In the genomic region with DNA sequence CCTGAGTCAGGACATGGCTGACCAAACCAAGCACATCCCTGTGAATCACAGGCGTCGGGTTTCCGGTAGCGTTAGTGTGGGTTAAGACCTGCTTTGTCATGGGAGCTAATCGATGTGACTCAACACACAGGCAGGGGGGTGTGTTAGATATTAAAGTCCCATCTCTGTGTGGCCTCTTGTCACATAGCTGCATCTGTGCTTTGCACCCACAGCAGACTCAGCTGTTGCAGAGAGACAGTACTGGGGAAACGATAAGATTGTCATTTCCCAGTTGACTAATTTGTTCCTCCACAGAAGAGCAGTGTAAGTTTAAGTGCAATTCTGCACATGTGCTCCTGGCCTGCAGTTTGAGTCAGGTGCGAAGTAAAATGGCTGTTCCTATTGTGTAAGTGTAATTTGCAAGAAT, we compare ENCODE assay signal across 8 mouse cellular contexts. TPM values are rescaled to one million over a fixed set of nuclear protein-coding genes. Genes with fewer than 3 reads are reported as not detected.
A peak's percentile ranks its signal among the peaks of the same experiment; 100 is the strongest.
DNase-seq lines count a peak whose midpoint lies in the region; ATAC-seq and TF ChIP-seq lines count a peak whose summit lies in the region.

No protein-coding gene starts in this region.

- peak overlapping the region; percentile 94 for H3K4me2 ChIP-seq in heart, embryonic 11.5 days
- H3K4me2 ChIP-seq in embryonic facial prominence, embryonic 15.5 days (replicated peaks), result peak overlapping the region; percentile 76
- peak overlapping the region; percentile 72 for H3K4me2 ChIP-seq in limb, embryonic 15.5 days

- H3K27me3 ChIP-seq in heart, embryonic 11.5 days (ENCODE audit: control insufficient read depth, insufficient read depth, low read length), result no peaks in the 10 kb centered on the region
- H3K27me3 ChIP-seq in MEL (ENCODE audit: control insufficient read depth in 1 of 2, insufficient read depth in 2 of 2, low read length in 2 of 2), result no peaks in the 10 kb centered on the region
- no peaks in the 10 kb centered on the region for H3K27me3 ChIP-seq in embryonic facial prominence, embryonic 15.5 days
- no peaks in the 10 kb centered on the region for H3K27me3 ChIP-seq in limb, embryonic 15.5 days

- TF ChIP-seq POLR2A in MEL (IDR thresholded peaks at IDR 0.05; ENCODE audit: control insufficient read depth in 1 of 2, insufficient read depth in 1 of 2, low read depth in 1 of 2, low read length in 2 of 2, poor library complexity in 1 of 2), result peak in 1 of 2 experiments; percentile 63; a peak in 2 of 4 replicates
- TF ChIP-seq POLR2A in olfactory bulb, adult 2 months (IDR thresholded peaks at IDR 0.05; ENCODE audit: insufficient read depth, low read depth, low read length), result no peak

- peak overlapping the region; percentile 98 for H3K4me3 ChIP-seq in heart, embryonic 11.5 days (ENCODE audit: low read depth, low read length)
- peak overlapping the region; percentile 87 to 98 for H3K4me3 ChIP-seq in MEL (ENCODE audit: control insufficient read depth in 1 of 2, insufficient read depth in 1 of 2, low read depth in 2 of 2, low read length in 2 of 2)
- peak overlapping the region; percentile 97 for H3K4me3 ChIP-seq in embryonic facial prominence, embryonic 15.5 days (replicated peaks)
- peak overlapping the region; percentile 74 for H3K4me3 ChIP-seq in limb, embryonic 15.5 days
- peak overlapping the region; percentile 2; the same call in 1 of the 2 replicates for H3K4me3 ChIP-seq in olfactory bulb, adult 2 months (ENCODE audit: insufficient read depth, low read depth, low read length)

- 46% methylated on average over 7 of the region's 7 CpGs for WGBS in heart, embryonic 11.5 days (ENCODE audit: insufficient replicate concordance)
- 30% methylated on average over 7 of the region's 7 CpGs for WGBS in embryonic facial prominence, embryonic 15.5 days
- WGBS in limb, embryonic 15.5 days, result 39% methylated on average over 7 of the region's 7 CpGs
- WGBS in olfactory bulb, adult 2 months, result 17% methylated on average over 7 of the region's 7 CpGs

- H3K27ac ChIP-seq in heart, embryonic 11.5 days (ENCODE audit: low read depth, low read length), result no peak overlapping the region
- peak overlapping the region; percentile 87 for H3K27ac ChIP-seq in MEL (ENCODE audit: control insufficient read depth, low read depth, low read length)
- H3K27ac ChIP-seq in embryonic facial prominence, embryonic 15.5 days (replicated peaks), result no peak overlapping the region
- H3K27ac ChIP-seq in limb, embryonic 15.5 days, result no peak overlapping the region
- no peak overlapping the region for H3K27ac ChIP-seq in olfactory bulb, adult 2 months (ENCODE audit: insufficient read depth, low read depth, low read length)

- DNase-seq in heart, adult 8-10 months (ENCODE audit: low spot score), result no peak
- DNase-seq in MEL (ENCODE audit: low read depth, low spot score), result peak; percentile 96
- DNase-seq in urinary bladder, postnatal 36 days (ENCODE audit: low spot score in 2 of 2), result no peak
- no peak for DNase-seq in testis, postnatal 10 days (ENCODE audit: low spot score)

- peak overlapping the region; percentile 98 for H3K9ac ChIP-seq in heart, embryonic 11.5 days (ENCODE audit: low read depth, low read length)
- peak overlapping the region; percentile 95 for H3K9ac ChIP-seq in MEL (ENCODE audit: control insufficient read depth, low read depth, low read length, poor library complexity, severe bottlenecking)
- peak overlapping the region; percentile 95 for H3K9ac ChIP-seq in embryonic facial prominence, embryonic 15.5 days
- peak overlapping the region; percentile 78 for H3K9ac ChIP-seq in limb, embryonic 15.5 days

- H3K79me2 ChIP-seq in MEL (ENCODE audit: control insufficient read depth, insufficient read depth, low read length, poor library complexity), result peaks cover 64% of the 10 kb centered on the region

- TF ChIP-seq CTCF in MEL (IDR thresholded peaks at IDR 0.05 in 2 of 3, conservative IDR thresholded peaks at IDR 0.05 in 1 of 3; ENCODE audit: control insufficient read depth in 1 of 3, insufficient read depth in 1 of 3, low read depth in 2 of 3, low read length in 3 of 3, poor library complexity in 1 of 3, severe bottlenecking in 1 of 3), result no peak
- TF ChIP-seq CTCF in olfactory bulb, adult 2 months (IDR thresholded peaks at IDR 0.05; ENCODE audit: insufficient read depth, low read depth, low read length), result no peak

- peaks cover 14% of the 10 kb centered on the region; the same call in 1 of the 2 replicates for H3K36me3 ChIP-seq in heart, embryonic 11.5 days (ENCODE audit: control insufficient read depth, insufficient read depth, low read length)
- H3K36me3 ChIP-seq in MEL (ENCODE audit: control insufficient read depth in 1 of 2, insufficient read depth in 2 of 2, low read length in 2 of 2), result peaks cover 17 to 32% of the 10 kb centered on the region in 2 experiments
- H3K36me3 ChIP-seq in embryonic facial prominence, embryonic 15.5 days, result peaks cover 46% of the 10 kb centered on the region
- peaks cover 37% of the 10 kb centered on the region for H3K36me3 ChIP-seq in limb, embryonic 15.5 days

- peaks cover 18% of the 10 kb centered on the region for H3K4me1 ChIP-seq in heart, embryonic 11.5 days (ENCODE audit: control insufficient read depth, insufficient read depth, low read length)
- H3K4me1 ChIP-seq in MEL (ENCODE audit: control insufficient read depth in 1 of 2, insufficient read depth in 2 of 2, low read length in 2 of 2), result peaks cover 5 to 13% of the 10 kb centered on the region in 2 experiments
- H3K4me1 ChIP-seq in embryonic facial prominence, embryonic 15.5 days, result peaks cover 29% of the 10 kb centered on the region
- H3K4me1 ChIP-seq in limb, embryonic 15.5 days, result peaks cover 28% of the 10 kb centered on the region
- peaks cover 10% of the 10 kb centered on the region; the same call in 1 of the 2 replicates for H3K4me1 ChIP-seq in olfactory bulb, adult 2 months (ENCODE audit: control insufficient read depth, insufficient read depth, low read length)

- peak; percentile 99 to 100 for TF ChIP-seq EP300 in MEL (IDR thresholded peaks at IDR 0.05; ENCODE audit: low read depth in 1 of 2, low read length in 2 of 2)

- no peaks in the 10 kb centered on the region for H3K9me3 ChIP-seq in heart, embryonic 11.5 days (replicated peaks; ENCODE audit: control insufficient read depth, low read length)
- H3K9me3 ChIP-seq in MEL (replicated peaks; ENCODE audit: insufficient read depth, low read length), result no peaks in the 10 kb centered on the region
- no peaks in the 10 kb centered on the region for H3K9me3 ChIP-seq in embryonic facial prominence, embryonic 15.5 days (replicated peaks)
- no peaks in the 10 kb centered on the region for H3K9me3 ChIP-seq in limb, embryonic 15.5 days

- peak; percentile 66 for ATAC-seq in heart, embryonic 11.5 days (replicated peaks; ENCODE audit: insufficient number of reproducible peaks, low FRiP score, low TSS enrichment)
- ATAC-seq in embryonic facial prominence, embryonic 15.5 days (ENCODE audit: insufficient number of reproducible peaks, low FRiP score, low TSS enrichment, low read depth), result no peak
- no peak for ATAC-seq in limb, embryonic 15.5 days (ENCODE audit: insufficient number of reproducible peaks, low FRiP score, low TSS enrichment, low read depth)

- TF ChIP-seq RAD21 in MEL (IDR thresholded peaks at IDR 0.05; ENCODE audit: low read depth, low read length), result no peak

TF ChIP-seq in MEL, 35 proteins besides CTCF, POLR2A, EP300 and RAD21 (continues in another document):
- TF ChIP-seq TAL1 (IDR thresholded peaks at IDR 0.05; ENCODE audit: low read length) (peak; percentile 100), UBTF (IDR thresholded peaks at IDR 0.05; ENCODE audit: borderline replicate concordance, insufficient read depth, low read depth, low read length) (no peak), GATA1 (IDR thresholded peaks at IDR 0.05; ENCODE audit: low read depth, low read length) (peak; percentile 100), JUND (IDR thresholded peaks at IDR 0.05; ENCODE audit: low read depth, low read length) (peak; percentile 84; the same call in 1 of the 2 replicates), BHLHE40 (IDR thresholded peaks at IDR 0.05; ENCODE audit: borderline replicate concordance, low read depth, low read length) (peak; percentile 84), TBP (IDR thresholded peaks at IDR 0.05; ENCODE audit: low read depth, low read length) (0 out of 2 replicates have a peak, but pooled peaks have one; percentile 67), MYB (IDR thresholded peaks at IDR 0.05; ENCODE audit: low read depth, low read length) (peak; percentile 81), TCF12 (IDR thresholded peaks at IDR 0.05; ENCODE audit: low read depth, low read length) (peak; percentile 99), HCFC1 (IDR thresholded peaks at IDR 0.05; ENCODE audit: low read depth, low read length) (0 out of 2 replicates have a peak, but pooled peaks have one; percentile 40), MAFK (IDR thresholded peaks at IDR 0.05; ENCODE audit: borderline replicate concordance, low read depth, low read length) (peak; percentile 73; the same call in 1 of the 2 replicates), CHD1 (IDR thresholded peaks at IDR 0.05; ENCODE audit: low read depth, low read length) (no peak), MAX (IDR thresholded peaks at IDR 0.05; ENCODE audit: low read length) (peak; percentile 100), SIN3A (IDR thresholded peaks at IDR 0.05; ENCODE audit: low read length) (peak; percentile 99)

RNA-seq across cellular contexts. Expression of a gene that starts 1.4 kb away (rescaled TPM):
- polyA plus RNA-seq in heart, embryonic 11.5 days (2014; fragmentation: Nextera tagmentation; extraction: Ambion mirVana), result 52.2 and 58.3 TPM in 2 replicates
- total RNA-seq in heart, adult 8-10 months (2022), result 10 to 100 TPM in 3 of 4 experiments, 1 to 10 TPM in 1; 8.2 to 11.8 (median 10.6) TPM
- total RNA-seq in MEL (2012; rRNA removed), result 35.6 TPM in 2 replicates
- 10 to 100 TPM in 1 of 2 experiments, not detected in 1; 39.2 TPM for polyA plus RNA-seq in MEL (2012; ENCODE audit: insufficient read depth in 1 of 2, insufficient read length in 2 of 2, low read depth in 1 of 2, low replicate concordance in 2 of 2, missing spikeins in 1 of 2)
- polyA plus RNA-seq in embryonic facial prominence, embryonic 15.5 days (2015; fragmentation: Nextera tagmentation; extraction: Ambion mirVana), result 55.4 and 57.5 TPM in 2 replicates
- 57.4 and 65.6 TPM in 2 replicates for polyA plus RNA-seq in limb, embryonic 15.5 days (2015; fragmentation: Nextera tagmentation; extraction: Ambion mirVana)
- polyA plus RNA-seq in olfactory bulb, adult 2 months (2012; ENCODE audit: insufficient read depth, insufficient read length, low replicate concordance, missing spikeins), result not detected in 2 replicates

RNA-seq across cellular contexts. Expression of a gene that starts 2.0 kb away (rescaled TPM):
- polyA plus RNA-seq in heart, embryonic 11.5 days (2014; fragmentation: Nextera tagmentation; extraction: Ambion mirVana), result 16.6 and 19.3 TPM in 2 replicates
- 10 to 100 TPM; 10.4 to 15.2 (median 11.9) TPM for total RNA-seq in heart, adult 8-10 months (2022)
- 44.4 and 50.6 TPM in 2 replicates for total RNA-seq in MEL (2012; rRNA removed)
- polyA plus RNA-seq in MEL (2012; ENCODE audit: insufficient read depth in 1 of 2, insufficient read length in 2 of 2, low read depth in 1 of 2, low replicate concordance in 2 of 2, missing spikeins in 1 of 2), result 10 to 100 TPM in 1 of 2 experiments, not detected in 1; 67.2 TPM
- 26.1 and 27.0 TPM in 2 replicates for polyA plus RNA-seq in embryonic facial prominence, embryonic 15.5 days (2015; fragmentation: Nextera tagmentation; extraction: Ambion mirVana)
- polyA plus RNA-seq in limb, embryonic 15.5 days (2015; fragmentation: Nextera tagmentation; extraction: Ambion mirVana), result 20.6 and 20.7 TPM in 2 replicates
- polyA plus RNA-seq in olfactory bulb, adult 2 months (2012; ENCODE audit: insufficient read depth, insufficient read length, low replicate concordance, missing spikeins), result not detected in 2 replicates

Comparison
In these comparisons a context has a peak if more than half of its experiments do, and no peak if none do; other contexts are left out.
1. H3K4me3 ChIP-seq: peak in every context shown above with its lines; median percentile 98 in heart, embryonic 11.5 days; 97 in embryonic facial prominence, embryonic 15.5 days; 92 in MEL; 74 in limb, embryonic 15.5 days; 2 in olfactory bulb, adult 2 months.